Mouse (Mus musculus): ENCODE results near the gene Map2k5. TPM values are rescaled to one million over a fixed set of nuclear protein-coding genes. Genes with fewer than 3 reads are reported as not detected.

Map2k5 gene
- total RNA-seq (2021), result 10 to 100 TPM; 13.4 to 15.1 TPM
- long read RNA-seq, experiment 1, transcript Map2k5-201 (22 exons, 2,310 nt), result major isoform, 6 of 16 reads
- long read RNA-seq, experiment 1, partial matches to known transcripts, result 6 of 16 reads
- long read RNA-seq, experiment 1, other reads (novel, unspliced or antisense), result 4 of 16 reads
- long read RNA-seq, experiment 2, transcript Map2k5-201 (22 exons, 2,310 nt), result major isoform, 7 of 14 reads
- long read RNA-seq, experiment 2, partial matches to known transcripts, result 1 of 14 reads
- long read RNA-seq, experiment 2, other reads (novel, unspliced or antisense), result 6 of 14 reads

DNA sequence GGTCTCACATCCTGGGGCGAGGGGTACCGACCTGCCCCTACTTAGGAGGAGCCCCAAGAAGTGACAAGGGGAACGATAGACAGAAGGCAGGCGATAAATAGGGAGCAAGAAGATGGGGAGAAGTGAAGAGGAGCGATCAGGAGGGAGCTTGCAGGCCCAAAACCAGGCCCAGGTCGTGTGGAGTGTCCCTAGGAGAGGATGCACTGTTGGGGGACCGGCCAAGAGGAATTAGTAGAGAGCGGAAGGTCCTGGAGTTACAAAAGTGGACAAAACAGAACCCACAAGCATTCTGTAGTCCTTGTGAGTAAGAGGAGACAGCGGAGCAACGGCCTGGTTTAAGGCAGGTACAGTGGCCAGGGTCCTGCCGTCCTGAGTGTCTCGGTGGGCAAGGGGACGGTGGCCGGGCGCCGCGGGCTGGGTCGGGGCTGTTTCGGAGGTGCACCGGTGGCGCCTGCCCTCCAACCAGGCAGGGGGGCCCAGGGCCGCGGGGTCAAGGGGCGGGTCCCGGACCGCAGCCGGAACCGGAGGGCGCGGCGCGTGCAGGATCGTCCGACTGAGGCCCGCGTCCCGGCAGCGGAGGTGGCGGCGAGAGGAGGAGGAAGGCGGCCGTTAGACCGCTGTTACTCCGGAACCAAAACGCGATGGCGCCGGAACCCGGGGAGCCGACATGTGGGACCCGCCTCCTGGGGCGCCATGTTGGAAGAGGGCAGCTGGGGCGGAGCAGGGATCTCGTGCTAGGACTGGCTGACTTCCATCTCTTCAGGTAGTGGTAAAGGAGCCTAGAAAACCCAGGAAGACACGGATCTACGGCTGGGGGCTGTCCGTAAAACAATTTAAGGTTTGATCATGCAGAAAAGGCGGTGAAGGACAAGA is at the start of gene Map2k5:
Map2k5 (minus strand) TSS at position 633 of the 873 bp plus-strand sequence.
- intact Hi-C loops (cut with DNase I), result no loop called here
- DNase-seq, result peak; percentile 86 to 88

DNA sequence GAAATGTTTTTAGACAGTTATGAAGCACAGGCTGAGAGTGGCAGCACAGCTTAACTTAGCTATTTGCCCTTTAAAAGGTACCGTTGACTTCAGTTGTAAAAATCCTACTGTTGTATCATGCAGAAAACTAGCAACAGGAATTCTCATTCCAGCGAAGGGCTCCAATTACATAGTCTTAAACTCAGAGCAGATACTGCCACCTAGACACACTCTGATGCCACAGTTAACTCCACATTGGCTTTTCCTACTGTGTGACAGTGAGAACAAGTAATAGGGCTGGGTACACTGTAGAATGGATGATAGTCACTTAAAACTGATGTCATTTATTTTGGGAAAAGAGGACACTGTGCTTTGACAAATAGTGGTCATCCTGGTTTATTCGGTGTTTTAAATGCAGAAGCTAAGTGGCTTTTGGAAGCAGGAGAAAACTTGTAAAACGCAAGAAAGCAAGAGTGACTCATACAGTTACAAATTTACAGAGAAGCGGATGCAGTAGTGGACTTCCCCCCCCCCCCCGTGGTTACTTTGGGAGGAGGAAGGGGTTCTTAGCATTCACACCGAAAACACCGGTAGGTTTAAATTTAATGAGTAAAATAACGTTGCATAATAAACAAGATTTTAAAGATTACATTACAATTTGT is 43.5 kb upstream of the Map2k5 start:
- DNase-seq, result no peak
- intact Hi-C loops (cut with DNase I), result no loop called here

DNA sequence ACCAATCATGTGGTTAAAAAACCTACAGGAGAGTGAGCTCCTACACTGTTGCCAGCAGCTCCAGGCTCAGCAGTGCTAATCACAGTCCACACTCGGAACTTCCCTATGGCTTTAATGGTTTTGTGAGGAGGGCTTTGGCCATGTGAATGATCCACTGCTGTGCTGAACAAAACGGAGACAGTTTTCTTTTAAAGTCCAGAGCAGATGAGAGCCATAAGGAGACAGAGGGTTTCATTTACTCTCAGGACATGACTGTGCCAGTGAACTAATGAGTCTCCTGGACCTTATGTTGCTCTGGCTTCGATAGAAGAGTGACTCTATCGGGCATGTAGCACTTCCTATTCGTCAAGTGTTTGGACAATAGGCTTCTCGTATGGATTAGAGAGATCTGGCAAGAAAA is 42.7 kb upstream of the Map2k5 start:
- no peak for DNase-seq
- intact Hi-C loops (cut with DNase I), result no loop called here

DNA sequence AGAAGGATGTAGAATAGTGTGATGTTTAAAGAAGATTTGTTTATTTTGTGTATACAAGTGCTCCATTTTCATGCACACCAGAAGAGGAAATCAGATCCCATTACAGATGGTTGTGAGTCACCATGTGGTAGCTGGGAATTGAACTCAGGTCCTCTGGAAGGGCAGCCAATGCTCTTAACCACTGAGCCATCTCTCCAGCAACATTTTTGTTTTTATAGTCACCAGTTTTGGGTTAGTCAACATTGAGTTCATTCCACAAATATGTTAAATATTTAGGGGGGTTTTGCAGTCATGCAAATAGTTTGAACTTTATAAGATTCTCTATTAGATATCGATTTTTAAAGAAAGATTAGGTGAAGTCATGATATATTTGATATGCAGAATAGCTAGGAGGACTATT is 22.5 kb upstream of the Map2k5 start:
- DNase-seq, result no peak
- intact Hi-C loops (cut with DNase I), result no loop called here

DNA sequence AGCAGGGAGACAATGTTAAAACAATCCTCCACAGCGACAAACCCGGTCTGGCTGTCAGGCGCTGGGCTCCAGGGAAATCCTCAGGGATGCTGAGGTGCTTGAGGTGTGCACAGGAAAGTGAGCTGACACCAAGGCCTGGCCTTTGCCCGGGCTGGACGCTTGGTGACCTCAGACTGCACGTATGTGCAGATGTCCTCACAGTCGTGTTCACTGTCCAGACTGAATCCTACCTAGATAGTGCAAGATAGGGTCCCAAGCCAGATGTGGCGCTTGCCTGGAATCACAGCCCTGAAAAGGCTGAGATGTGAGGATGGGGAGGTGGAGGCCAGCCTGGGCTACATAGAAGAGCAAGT is 21.7 kb upstream of the Map2k5 start:
- intact Hi-C loops (cut with DNase I), result no loop called here
- DNase-seq, result no peak

DNA sequence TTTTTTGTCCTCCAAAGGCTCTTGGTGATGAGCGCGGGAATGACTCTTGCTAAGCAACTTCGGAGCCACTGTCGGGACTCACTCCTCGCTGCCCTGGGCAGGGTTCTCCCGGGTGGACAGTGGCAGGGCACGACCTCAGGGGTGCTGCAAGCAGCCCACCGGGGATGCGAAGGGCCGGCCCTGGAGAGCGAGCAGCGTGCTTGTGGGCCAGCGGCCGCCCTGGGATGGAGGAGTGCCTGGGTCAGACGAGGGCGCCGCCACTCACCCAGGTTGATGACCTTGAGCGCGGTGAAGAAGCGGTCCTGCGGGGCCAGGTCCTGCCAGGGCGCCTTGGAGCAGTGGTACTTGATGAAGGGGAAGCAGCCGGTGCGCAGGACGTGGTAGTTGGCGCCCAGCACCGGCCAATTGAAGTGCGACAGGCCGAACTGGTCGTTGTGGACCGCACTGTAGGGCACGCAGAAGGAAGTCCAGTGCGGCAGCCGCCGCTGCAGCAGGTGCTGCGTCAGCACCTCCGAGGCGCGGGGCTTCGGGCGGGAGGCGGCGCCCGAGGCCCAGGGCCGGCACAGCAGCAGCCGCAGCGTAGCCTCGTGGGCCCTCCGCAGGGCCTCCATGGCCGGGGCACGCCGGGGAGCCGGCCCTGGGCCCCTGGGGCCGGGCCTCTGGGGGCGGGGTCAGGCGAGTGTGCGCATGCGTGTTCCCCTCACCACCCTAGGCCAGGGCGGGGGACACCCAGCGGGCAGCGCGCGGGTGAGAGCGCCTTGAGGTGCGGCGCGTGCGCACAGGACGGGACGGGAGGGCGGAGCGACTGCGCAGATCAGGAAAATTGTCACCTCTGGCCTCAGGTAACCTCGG is 21.1 kb upstream of the Map2k5 start, which contains the start of gene 2300009A05Rik:
2300009A05Rik (minus strand) TSS at position 636 of the 852 bp plus-strand sequence.
- peak; percentile 94 to 95 for DNase-seq
- intact Hi-C loops (cut with DNase I), result no loop called here

DNA sequence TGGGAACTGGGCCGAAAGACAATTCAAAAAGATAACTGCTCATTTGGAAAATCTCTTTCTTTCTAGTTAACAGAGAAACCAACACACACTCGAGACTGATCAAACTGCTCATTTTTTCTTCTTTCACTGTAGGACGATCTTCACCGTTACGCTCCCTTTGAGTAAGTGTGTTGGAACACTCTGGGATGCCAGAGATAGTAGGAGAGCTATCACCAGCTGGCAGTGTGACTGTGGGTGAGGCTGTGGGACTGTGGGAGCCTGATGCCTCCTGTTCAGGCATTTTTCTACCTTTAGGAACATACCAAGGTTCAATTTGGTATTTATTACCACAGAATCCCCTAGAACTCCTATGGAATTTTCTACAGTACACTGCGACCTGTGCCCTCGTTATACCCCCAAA is 17.9 kb upstream of the Map2k5 start:
- intact Hi-C loops (cut with DNase I), result no loop called here
- no peak for DNase-seq

DNA sequence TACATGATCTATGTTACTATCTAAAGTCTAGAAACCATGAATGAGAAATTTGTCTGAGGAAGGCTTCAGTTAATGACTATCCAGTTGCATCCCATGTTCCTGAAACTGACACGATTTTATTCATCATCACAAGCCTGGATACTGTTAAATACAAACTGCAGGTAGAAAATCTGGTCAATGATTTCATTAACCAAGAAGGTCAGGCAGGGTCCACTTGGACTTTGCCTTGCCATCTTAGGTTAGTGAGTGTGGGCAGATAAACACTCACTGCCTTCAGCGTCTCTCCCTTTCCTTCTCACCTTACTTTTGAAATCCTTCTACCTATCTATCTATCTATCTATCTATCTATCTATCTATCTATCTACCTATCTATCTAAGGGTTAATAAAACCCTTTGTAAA is 13.6 kb upstream of the Map2k5 start:
- intact Hi-C loops (cut with DNase I), result no loop called here
- no peak for DNase-seq

DNA sequence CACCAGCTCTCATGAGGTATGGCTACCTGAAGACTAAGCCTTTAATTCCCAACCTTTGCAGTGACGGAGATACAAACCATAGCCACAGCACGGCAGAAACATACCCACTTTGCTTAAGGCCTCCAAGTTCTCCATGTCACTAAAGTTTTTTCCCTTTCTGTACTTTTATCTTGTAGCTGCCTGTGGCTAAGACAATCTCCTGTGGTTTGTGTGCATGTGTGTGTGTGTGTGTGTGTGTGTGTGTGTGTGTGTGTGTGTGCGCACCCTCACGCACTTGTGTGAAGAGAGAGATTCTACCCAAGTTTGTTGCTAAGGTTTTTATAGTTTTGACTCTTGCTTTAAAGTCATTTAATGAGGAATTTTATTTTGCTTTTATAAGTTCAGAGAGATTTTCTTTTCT is 5.1 kb upstream of the Map2k5 start:
- DNase-seq, result no peak
- intact Hi-C loops (cut with DNase I), result no loop called here

DNA sequence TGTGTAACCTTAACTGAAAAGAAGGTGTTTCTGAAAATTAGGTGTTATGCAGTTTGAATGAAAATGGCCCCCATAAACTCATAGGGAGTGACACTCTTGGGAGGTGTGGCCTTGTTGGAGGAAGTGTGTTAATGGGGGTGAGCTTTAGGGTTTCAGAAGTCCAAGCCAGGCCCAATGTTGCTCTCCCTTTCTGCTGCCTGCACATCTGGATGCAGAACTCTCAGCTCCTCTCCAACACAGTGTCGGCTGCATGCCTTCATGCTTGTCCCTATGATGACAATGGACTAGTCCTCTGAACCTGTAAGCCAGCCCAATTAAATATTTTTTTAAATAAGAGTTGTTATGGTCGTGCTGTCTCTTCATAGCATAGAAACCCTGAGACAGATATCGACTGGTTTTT is 2.6 kb upstream of the Map2k5 start:
- intact Hi-C loops (cut with DNase I), result no loop called here
- no peak for DNase-seq

DNA sequence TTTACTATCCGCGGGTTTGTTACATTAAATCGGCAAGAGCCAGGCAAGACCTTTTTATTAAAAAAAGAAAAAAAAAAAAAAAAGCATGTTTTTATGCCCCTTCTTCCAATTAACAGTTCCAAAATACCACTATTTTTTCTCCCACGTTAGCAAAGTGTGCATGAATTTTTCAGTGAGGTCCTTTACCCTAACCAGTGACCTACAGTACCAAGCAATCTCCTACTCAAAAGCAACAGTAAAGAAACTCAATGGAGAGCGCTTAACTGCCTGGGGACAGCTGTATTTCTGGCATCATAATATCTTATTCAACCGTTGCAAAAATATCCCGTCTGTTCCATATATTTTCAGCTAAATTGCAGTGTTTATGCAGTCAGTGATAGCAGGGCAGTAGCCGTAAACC is 472 bp upstream of the Map2k5 start:
- no peak for DNase-seq
- intact Hi-C loops (cut with DNase I), result no loop called here

DNA sequence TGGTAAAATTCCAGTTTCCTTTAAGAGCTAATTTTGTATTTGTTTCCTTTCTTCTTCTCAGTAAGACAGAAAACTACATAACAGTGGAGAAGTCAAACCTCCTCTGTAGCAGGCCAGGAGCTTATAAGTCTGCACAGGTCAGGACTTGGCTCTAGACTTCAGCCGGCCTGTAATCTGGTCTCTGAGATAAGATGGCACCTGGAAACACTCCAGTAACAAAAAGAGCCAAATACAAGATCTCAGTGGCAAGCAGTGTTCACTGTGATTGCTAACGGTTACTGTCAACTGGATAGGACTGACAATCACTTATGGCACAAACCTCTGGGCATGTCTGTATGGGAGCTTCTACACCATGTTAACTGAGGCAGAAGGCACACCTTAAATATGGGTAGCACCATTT is 4.4 kb downstream of the Map2k5 start:
- no peak for DNase-seq
- intact Hi-C loops (cut with DNase I), result no loop called here

DNA sequence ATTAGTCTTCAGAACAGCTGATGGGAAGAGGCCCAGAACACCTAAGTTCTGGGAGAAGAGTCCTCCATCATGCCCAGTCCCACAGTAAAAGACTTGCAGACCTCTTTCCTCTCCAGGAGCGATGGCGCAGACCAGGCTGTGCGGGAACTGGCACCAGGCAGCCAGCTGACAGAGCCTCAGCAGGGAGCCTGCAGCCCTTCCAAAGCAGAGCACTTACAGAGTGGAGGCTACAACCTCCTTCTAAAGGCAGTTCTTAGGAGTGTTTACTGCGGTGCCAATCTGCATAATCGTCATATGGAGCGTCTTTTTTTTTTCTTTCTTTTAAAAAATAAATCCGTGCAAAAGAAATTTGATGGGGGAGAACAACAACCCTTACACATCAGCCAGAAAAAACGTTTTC is 5.2 kb downstream of the Map2k5 start:
- DNase-seq, result no peak
- intact Hi-C loops (cut with DNase I), result no loop called here

DNA sequence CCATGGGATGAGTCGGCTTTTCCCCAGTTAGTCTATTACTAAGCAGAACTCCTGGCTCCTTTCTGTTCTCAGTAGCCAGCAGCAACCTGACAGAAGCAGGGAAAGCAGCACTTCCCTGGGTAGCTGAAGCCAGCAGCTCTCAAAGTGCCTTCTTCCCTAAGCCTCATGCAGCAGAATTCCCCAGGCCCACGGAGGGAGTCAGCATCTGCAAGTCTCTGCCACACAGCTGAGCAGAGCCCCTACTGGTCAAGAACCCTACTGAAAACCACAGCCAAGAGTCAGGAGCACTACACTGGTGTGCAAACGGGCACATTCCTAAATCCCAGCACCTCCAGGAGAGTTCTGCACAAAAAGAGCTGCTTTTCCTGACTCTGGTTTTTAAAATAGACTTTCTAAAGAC is 17.3 kb downstream of the Map2k5 start:
- intact Hi-C loops (cut with DNase I), result no loop called here
- DNase-seq, result no peak

DNA sequence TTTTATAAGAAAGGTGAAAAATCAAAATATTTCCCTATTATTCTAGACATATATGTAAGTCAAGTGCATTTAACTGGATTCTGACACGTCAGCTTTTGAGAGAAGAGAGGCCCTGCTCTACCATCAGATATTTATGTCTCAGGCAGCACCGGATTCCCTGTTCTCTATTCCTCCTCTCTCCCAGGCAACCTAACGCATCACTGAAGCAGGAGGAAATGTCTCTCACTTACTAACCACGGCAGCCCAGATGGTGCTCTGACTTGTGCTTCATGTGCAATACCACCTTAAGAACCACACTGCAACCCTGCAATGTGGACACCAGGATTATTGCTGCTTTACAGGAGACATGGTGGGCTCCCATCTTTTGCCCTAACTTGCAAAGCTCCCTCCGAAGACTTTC is 18.7 kb downstream of the Map2k5 start:
- intact Hi-C loops (cut with DNase I), result no loop called here
- DNase-seq, result no peak

DNA sequence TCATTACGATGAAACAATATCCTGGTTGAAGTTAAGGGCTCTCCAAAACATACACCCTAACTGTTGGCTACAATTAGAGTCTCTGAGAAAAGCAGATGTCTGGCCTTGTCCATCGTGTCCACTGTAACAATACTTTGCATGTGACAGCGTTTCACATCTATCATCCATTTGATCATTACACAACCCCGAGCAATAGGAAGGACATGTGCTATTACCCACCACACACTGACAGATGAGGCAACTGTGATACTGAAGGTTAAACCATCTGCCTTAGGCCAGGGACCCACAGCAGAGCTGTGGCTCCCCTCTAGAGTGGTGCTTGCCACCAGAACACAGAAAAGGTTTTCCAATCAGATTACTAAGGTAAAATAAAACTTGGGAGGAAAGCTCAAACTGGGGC is 21.0 kb downstream of the Map2k5 start:
- no peak for DNase-seq
- intact Hi-C loops (cut with DNase I), result no loop called here

DNA sequence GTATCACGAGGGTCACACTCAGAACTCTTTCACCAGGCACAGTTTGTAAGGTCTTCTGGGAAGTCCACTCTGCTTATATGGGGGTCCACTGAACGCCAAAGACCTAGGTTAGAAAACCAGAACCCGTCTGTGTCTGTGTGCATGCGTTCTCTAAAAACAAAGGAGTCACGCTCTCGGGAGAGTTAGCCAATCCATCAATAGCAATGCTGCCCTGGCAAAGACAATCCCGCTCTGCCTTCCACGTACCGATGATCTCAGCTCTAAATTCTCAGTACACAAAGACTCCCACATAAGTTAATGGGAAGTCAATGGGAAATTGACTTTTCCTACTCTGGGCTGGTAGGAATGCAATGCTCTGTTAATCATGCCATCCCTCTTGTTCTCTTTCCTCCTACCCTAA is 21.4 kb downstream of the Map2k5 start:
- no peak for DNase-seq
- intact Hi-C loops (cut with DNase I), result no loop called here

DNA sequence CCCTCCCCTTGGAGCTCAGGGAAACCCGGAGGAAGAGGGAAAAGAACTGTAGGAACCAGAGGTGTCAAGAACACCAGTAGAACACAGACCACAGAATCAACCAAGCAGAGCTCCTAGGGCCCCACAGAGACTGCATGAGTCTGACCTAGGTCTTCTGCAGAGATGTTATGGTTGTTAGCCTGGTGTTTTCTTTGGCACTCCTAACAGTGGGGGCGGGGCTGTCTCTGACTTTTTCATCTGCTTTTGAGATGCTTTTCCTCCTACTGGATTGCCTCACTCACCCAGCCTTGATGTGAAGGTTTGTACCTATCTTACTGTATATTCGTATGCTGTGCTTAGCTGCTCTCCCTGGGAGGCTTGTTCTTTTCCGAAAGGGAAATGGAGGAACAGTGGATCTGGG is 23.5 kb downstream of the Map2k5 start:
- no peak for DNase-seq
- intact Hi-C loops (cut with DNase I), result no loop called here

DNA sequence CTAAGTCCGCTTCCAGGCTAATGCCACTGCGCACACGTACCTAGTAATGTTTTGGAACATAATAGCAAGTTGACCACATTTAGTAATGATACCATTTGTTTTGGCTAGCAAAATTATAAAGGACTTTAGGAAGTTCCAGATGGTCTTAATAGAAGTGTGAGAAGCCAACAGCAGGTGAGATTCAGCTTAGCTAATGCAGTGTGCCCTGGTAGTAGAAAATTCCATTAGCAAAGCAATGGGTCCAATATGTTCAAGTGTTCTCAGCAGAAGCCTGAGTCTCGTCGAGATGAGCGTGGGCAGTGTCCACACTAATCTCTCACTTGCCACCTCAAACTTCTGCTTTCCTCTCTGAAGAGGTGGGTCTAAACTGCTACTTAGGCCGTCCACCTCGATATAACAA is 27.7 kb downstream of the Map2k5 start:
- DNase-seq, result no peak
- intact Hi-C loops (cut with DNase I), result no loop called here

DNA sequence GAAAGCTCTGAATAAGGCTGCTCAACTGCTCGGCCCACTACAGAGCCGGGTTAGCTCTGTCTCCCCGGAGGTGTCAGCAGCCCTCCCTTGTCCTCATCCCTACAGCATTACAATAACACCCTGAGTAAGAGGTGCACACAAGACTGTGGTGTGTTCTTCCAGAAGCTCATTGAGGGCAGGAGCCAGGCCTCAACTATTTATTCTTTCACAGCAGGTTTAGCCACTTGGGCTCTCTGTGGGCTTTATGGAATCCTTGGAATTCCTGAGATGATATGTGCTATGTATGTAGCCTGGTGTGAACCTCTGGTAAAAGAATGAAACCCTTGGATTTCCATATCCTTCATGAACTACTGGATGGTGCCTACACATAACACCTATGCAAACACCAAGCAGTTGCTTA is 28.5 kb downstream of the Map2k5 start:
- intact Hi-C loops (cut with DNase I), result no loop called here
- no peak for DNase-seq

DNA sequence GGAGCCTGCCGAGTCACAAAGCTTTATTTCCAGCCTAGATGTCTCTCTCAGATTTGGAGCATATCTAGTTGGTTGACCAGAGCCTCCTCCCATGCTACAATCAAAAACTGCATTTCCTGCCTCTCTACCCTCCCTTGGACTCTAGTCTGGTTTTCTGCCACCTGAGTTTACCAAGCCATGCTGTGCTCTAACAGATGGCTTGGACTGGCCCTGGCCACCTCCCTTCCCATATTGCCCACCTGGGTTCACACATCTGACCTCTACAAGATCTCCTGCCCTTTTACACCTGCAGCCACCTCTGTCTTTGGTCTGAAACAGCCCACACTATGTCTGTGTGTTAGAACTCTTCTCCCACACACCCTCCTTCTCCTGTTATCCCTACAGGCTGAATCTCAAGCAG is 29.6 kb downstream of the Map2k5 start:
- no peak for DNase-seq
- intact Hi-C loops (cut with DNase I), result no loop called here

All from gastrocnemius, postnatal 36 days (tissue).